Mouse (Mus musculus) frontal cortex, postnatal 10 days (tissue): ENCODE data around the gene Lmo1.
A peak's percentile ranks its signal among the peaks of the same experiment; 100 is the strongest.

ENCODE experiments used
- DNase-seq, 2 experiments: peaks; one replicate each; pipeline ENCODE4 v3.0.0; 2022; ENCODE audit warnings: low spot score in 2 of 2, mixed read lengths in 1 of 2

Gene Lmo1

DNA sequence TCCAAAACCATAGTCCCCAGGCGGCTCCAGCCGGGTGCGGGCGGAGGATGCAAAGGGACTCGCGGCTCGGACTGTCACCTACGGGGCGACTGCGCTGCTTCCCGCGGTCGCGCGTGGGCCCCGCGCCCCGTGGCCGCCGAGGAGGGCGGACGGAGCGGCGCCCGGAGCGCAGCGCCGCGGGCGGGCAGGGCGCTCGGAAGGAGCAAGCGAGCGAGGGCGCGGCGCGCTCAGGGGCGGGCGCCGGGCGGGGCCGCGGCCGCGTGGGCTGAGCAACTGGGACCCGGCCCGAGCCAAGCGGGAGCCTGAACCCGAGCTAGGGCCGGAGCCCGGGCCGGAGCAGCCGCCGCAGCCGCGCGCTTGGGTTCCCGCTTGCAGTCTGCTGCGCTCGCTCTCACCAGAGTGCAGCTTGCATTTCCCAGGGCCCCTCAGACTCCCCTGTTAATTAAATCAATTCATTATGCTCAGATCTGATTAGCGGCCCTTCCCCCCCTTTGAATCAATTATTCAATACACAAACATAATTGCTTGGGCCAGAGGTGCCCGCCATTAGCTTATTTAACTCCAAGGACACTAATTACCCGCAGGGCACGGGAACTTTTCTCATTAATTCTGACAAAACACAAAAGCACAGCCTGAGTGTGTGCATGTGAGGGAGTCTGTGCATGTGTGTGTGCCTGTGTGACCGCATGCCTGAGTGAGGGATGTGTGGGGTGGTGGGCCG, at the start of gene Lmo1:
TSS of gene Lmo1 (minus strand) at position 259 of the 721 bp plus-strand sequence.
- no peak for DNase-seq

DNA sequence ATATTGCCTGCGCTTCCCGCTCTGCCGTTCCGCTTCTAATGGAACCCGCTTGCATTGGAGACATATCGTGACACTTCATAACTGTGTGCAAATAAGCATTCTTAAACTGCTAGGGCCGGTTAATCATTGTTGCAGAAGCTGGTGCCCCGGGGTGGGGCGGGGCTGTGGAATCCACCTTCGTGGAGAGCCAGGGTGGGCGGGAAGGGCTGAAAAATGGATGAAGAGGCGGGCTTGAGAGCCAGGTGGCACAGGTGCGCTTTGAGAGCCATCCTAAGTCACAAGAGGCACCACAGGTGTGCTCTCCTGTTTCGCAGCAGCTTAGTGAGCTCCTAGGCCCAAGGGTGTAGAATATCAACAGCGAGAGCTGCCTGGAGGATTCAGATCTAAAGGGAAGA, 46.7 kb upstream of the Lmo1 start:
- no peak for DNase-seq

DNA sequence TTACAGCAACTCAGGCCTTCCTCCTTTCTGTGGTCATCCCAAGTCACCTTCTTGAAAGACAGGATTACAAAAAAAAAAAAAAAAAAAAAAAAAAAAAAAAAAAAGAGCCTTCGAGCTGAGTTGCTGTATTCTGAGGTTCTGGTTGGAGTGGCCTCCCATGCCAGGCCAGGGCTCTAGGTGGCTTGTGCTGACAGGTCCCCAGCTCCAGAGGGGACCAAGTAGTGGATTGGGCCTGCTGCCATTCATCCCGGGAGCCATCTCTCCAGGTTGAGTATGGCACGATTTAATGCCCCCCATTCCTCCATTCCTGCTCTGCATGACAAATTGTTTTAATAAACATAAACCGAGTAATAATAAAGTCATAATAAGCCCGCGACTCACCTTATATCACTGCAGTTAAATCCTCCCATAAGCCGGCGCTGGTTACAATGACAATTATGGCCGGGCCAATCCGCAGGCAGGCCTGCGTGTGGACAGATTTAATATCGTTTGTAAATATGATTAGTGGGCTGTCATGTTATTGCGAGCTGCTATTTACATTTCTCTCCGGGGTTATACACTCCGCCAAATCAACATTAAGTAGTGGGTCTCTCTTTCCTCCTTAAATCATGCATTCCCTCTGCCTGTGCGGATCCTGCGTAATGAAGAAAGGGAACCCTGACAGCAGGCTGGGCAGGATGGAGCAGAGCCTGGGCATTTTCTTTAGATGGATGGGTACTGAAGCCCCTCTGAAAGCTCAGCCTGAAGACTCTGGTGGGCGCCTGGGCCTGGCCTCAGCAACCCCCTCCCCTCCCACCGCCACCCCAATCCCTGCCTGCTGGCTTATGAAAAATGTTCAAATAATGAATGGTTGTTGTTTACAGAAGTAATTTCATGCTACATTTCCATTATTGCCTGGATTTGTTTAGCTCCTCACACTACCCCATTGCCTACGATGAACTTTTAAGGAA, 46.0 kb upstream of the Lmo1 start:
- DNase-seq, result no peak

DNA sequence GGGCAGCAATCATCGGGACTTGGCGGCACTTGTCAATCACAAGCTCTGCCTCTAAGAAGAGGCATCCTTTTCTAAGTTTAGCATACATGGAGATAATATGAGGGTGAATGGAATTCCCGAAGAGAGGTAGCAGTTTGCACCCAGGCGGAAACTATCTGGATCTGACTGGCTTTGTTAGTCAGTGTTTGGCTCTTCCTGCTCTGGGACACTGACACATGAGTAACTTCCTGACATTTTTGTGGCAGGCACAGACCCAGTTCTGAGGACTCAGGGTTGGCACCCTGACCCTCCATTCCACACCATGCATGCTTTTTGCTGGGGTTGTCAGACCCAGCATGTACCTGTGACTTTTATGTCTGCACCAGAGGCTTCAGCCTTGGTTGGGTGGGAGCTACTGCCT, 45.0 kb upstream of the Lmo1 start:
- no peak for DNase-seq

DNA sequence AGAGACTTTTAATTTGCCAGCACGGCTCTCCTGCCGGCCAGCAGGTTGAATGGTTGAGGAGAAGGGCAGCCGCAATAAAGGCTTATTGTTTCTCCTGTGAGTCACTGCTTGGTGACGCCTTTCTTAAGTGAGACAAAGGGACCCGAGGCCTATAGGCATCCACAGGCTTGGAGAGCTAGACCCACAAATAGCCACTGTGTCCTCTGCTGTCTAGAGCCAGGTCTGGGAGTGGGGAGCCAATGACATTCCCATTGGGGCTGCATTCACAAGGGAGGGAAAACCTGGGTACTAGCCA, 43.9 kb upstream of the Lmo1 start:
- no peak for DNase-seq

DNA sequence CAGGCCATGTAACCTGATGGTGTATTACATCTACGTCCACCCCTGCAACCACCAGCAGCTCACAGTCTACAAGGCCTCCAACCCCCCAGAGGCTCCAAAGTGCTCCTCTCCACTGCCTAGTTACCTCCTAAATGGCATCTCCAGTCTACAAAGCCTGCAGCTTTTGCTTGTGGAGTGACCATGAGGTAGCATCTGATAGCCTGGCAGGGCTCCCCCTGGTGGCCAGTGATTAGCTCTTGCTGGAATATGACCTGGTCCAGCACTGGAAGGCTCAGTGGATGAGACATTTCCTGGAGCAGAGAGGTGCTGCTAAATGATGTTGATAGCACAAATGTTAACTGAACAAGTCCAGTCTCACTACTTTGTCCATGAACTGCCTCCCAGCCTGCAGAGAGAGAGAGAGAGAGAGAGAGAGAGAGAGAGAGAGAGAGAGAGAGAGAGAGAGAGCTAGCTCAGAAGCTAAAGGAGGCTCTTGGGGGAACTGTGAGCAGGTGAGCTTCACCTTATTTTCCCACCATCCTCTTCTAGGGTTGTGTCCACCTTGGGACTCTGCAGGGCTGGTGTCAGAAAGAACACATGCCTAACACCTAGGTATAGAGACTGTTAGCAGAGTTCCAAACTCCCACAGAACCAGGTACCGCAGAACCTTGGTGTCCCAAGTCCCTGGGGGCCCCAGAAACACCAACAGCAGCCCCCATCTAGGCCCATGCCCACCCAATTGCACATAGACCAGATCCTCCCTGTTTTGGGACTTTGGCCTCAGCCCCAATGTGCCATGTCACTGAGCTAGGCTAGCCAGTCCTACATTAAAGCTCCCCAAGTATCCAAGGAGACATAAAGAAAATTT, 43.3 kb upstream of the Lmo1 start:
- peak; percentile 28 to 59 for DNase-seq

DNA sequence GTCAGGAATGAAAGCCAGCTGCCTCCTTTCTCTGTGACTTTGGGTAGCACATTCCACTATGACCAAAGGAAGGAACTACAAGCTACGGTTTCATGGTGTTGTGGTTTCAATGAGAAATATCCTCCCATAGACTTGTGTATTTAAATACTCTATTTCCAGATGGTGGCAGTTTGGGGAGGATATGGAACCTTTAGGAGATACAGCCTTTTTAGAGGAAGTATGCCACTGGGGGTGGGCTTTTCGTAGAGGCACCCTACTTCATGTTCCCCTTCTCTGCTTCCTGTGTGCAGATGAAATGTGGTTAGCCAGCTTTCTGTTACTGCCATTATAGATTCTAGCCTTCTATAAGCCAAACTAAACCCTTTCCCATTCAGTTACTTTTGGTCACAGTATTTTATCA, 34.8 kb upstream of the Lmo1 start:
- DNase-seq, result no peak

DNA sequence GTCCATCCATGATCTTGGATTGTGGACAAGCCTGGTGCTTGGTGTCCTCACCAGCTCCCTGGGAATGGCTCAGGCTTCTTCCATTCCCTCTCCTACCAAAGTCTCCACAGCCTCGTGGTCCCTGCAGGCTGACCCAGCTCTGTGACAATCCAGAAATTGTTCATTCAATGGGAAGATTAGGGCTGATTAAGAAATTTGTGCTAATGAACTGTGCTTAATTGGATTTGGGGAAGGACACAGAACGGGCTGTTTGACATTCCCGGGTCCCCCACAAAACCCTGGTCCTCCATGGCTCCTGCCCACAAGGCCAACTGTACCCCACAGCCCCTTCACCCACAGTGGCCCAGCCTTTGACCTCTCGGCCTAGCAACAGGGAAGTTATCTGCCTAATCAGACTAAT, 32.8 kb upstream of the Lmo1 start:
- DNase-seq, result no peak

DNA sequence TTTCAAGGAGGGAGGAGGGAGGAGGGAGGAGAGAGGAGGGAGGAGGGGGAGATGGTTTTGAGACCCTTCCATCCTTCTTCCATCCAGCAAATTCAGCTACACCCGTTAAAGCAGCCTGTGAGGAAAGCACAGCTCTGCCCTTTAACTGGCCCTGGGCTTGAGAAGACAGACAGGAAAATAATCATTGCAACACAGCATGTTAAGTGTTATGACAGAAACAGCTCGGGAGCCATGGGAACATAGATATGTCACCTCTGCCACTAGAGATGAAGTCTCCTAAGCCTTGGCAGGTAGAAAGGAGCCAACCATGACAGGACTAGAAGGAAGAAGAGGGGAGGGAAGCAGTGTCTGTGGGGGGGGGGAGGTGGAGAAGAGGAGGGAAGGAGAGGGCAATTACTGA, 31.4 kb upstream of the Lmo1 start:
- no peak for DNase-seq

DNA sequence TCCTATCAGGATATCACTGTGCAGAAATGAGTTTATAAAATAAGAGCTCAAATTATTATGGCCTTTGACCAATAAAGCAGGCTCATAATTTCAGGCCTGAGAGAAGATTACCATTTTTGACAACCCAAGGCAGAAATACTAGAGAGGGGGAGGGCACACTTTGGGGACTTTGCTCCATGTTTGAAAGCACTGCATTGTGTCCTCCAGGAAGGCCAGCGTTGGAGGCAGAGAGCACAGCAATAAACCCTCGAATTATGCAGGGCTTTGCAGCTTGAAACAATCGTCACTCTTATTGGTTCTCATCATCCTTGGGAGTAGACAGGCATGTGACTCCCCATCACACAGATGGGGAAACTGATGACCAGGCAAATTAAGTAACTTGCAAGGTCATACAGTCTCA, 28.1 kb upstream of the Lmo1 start:
- DNase-seq, result no peak

DNA sequence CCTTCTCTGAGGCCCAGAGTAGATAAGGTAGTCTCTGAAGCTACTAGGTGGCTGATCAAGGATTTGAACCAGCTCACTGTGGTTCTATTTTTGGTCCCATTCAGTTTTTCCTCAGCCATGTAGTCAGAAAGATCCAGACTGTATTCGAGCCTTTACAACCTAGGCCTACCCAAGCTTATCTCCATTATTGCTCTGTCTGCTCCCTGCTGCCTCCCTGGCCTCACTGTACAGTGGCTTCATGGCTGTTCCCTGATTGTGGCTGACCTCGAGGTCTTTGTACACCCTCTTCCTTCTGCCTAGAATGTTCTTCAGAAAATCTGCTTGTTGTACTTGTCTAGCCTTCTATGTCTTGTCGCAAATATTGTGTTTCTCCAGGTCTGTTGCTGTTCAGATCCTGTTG, 25.6 kb upstream of the Lmo1 start:
- DNase-seq, result no peak

DNA sequence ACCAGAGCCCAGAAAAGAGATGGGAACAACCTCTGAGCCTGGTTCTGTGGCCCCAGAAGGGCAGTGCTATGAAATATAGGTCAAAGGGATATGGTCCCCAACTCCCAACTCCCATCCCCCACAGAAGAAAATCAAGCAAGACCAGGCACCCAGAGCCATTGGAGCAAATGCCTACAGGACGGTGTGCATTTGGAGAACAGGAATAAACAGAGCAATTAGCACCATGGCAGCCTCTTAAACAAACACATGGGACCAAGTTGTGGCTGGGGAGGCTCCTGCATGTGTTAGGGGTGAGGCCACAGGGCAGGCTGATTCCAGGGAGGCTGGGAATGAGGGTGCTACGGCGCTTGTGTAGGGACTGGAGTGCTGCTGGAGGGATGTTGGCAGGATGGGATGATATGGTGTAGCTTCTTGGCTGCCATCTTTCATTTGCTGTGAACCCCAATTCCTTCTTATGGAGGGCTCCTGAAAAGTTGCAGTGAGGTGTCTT, 22.2 kb upstream of the Lmo1 start:
- no peak for DNase-seq

DNA sequence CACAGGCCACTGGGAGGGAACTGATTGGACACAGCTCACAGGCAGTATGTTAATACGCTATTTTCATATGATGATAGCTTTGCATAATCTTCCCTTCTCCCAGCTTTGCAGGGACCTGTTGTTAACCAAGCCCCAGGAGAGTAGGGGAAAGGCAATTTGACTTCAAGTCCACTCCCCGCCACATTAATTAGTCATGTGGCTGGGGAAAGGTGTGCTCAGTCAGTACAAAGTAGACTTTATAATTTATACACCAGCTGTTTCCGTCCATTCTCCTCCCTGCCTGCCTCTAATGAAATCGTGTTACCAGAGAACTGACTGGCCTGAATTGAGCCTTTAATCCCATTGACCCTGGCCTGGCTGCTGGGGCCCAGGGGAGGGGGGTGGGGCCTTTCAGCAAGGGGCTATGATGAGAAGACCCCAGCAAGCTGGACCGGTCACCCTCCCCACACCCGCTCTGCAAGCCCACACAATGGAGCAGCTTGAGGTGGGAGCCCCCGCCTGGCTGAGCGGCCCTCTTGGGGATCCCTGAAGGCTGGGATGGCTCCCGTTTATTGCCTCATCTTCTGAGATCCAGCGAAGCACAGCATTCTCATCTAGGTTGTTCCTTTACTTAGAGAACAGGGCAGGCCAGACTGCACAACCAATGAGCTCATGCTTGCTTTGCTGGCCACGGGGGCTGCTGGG, 21.5 kb upstream of the Lmo1 start:
- DNase-seq, result no peak

DNA sequence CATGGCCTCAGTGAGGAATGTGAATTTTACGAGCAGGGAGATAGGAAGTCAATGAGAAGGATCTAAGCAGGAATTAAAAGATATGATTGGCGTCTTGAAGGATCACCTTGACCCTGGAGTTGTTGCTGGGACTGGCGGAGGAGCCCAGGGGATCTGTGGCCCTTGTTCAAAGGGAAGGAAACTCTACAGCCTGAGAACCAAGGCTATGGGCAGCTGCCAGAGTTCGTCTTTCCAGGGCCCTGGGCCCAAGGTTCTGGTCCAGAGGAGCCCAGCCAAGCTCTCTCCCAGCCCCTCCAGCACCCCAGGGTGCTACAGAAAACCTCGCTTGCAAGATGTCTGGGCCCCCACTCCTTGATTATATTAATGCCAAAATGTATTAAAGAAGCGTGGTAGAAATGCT, 21.0 kb upstream of the Lmo1 start:
- no peak for DNase-seq

DNA sequence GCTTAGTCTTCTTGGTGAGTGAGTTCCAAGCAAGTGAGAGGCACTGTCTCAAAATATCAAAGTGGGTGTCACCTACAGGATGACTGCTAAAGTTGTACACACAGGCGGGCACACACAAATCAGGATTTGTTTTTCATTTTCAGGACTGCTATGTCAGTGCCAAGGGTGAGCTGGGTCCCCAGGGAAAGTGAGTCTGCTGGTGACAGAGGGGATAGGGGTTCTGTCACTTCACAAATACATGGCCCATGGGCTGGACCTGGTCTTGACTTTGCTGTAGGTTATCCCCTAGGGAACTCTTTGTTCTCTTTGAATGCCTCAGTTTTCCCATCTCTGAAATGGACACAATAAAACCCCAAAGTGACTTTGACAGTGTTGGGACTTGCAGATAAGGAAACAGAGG, 19.8 kb upstream of the Lmo1 start:
- DNase-seq, result no peak

DNA sequence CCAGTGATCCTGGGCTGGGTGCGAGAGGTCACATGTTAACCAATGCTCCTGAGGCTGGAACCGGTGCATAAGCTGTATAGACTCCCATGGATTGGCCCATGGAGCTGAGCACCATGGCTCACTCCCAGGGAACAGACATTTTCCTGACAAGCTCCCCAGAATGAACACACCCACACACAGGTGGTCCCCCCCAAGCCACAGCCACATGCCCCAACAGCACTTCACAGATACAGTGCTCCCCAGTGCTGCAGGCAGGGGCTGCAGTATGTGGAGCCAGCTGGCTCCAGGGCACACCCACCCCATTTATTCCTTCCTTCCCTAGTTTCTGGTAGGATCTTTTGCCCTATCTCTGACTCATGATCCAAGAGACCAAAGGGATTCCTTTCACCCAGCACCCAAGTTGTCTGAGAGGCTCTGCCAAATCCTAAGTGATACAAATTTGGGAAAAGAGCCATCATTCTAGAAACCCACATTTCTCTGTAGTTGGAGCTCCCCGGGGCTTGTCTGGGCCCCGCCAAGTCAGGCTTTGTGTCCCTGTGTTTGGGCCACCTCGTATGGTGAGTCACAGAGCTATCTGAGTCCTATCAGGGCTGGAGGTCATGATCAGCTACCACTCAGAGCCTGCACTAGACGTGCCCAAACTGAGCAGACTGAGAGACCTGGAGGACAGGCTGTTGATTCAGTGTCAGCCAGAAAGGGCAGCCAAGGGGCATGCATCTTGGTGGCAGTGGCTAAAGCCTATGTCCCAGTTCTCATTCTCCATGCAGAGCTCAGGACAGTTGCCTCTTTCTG, 12.4 kb upstream of the Lmo1 start:
- no peak for DNase-seq

DNA sequence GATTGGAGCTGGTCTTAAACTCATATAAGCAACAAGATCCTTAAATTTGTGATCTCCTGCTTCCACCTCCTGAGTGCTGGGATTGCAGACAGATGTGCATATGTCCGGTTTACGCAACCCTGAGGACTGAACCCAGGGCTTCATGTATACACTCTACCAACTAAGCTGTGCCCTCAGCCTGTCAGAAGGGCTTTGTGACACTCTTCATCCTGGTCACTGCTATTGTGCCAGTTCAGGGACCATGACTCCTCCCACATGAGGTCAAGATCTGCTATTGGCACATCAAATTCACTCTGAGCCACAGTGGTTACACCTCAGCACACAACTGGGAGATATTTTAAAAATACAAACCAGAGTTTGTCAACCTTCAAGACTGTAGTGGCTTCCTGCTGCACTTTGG, 11.0 kb upstream of the Lmo1 start:
- DNase-seq, result no peak

DNA sequence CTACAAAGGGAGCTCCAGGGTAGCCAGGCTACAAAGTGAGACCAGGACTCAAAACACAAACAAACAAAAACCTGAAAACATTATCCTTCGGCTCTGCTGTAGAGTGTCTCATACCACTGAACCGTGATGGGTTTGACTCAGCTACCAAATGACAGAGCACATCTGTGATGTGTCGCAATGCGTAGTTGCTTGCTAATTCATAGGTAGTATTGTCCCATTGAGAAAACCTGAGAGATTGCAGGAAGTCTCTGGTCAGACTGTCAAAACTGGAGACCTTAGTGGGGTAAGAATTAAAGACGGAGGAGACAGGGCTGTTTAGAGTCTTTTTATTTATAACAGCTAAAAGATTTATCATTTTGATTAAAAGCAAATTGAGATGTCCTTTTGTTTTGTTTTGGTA, 10.6 kb upstream of the Lmo1 start:
- no peak for DNase-seq

DNA sequence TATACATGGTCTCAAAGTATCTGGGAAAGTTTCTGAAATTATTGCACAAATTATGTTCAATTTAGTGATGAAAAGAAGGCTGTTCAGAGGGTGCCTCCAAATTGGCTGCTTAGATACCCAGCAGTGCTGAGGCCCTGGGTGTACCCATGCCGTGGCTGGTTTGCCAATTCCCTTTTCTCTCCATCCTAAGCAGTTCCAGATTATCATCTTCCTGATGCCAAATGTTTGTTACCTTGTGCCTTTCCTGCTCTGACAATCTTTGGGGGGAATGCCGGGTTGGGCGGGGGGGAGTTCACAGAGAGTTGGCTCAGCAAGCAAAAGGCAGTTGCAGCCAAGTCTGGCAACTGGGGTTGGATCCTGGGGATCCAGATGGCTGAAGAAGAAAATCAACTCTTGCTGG, 1.7 kb upstream of the Lmo1 start:
- DNase-seq, result no peak

DNA sequence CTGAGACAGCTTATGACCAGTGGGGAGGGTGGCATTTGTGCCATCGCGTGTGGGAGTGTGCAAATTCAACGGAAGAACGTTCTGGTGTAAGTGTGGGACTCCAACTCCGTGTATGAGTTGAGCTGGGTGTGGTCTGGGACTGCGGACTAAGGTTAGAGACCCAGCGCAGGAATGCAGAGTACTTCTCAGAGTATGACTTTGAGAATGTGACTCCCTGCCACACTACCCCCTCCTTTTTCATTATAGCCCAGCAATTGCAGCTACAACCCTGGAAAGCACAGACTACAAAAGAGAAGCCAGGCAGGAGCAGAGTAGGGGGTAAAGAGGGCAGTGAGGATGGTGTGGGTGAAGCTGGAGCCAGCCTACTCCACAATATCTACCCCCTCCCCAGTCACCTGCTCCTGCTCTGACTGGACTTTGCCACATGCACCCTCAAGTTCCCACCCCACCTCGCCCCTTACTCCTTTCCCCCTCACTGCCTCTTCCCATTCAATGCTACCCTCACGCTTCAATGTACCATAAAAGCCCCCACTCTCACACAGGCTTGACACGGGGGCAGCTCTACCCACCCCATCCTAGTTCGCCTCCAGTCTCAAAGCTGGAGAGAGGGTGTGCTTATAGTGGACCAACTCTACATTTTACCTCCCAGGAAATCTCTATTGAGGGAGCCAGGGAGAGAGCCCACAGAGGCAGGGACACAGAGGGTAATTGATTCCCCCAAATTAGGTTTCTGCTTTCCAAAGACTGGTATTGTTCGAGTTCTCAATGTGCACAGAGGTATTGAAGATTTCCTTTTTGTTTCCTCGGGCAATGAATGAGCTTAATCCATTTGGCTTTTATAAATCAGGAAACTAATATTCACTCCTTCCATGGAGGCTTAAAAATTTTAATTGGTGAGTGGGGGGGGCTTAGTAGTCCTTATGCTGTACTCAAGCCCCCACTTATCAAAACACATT, 941 bp upstream of the Lmo1 start:
- no peak for DNase-seq
